Mouse (Mus musculus) neural tube, embryonic 13.5 days (tissue): ENCODE measurements around the gene G3bp1. TPM values are rescaled to one million over a fixed set of nuclear protein-coding genes. Genes with fewer than 3 reads are reported as not detected.

Experiments
- ATAC-seq: fragments of 200-750 bp; cut with Nextera tagmentation; 2 replicates; pipeline ENCODE4 v1.8.0; 2017; ENCODE audit warnings: low read depth, mild to moderate bottlenecking, moderate TSS enrichment, moderate library complexity
- H3K27ac ChIP-seq: fragments of 300-500 bp; sonication (generic); replicated peaks from 2 replicates; pipeline ENCODE4 v1.5.1; 2015; ENCODE audit warnings: moderate library complexity, mild to moderate bottlenecking, inconsistent platforms
- H3K27me3 ChIP-seq: fragments of 300-500 bp; sonication (generic); 2 replicates; pipeline ENCODE4 v1.6.1; 2015; ENCODE audit warnings: mild to moderate bottlenecking, inconsistent platforms
- H3K36me3 ChIP-seq: fragments of 300-500 bp; sonication (generic); 2 replicates; pipeline ENCODE4 v1.6.1; 2015; ENCODE audit warnings: mild to moderate bottlenecking, inconsistent platforms
- H3K4me1 ChIP-seq: fragments of 300-500 bp; sonication (generic); replicated peaks from 2 replicates; pipeline ENCODE4 v1.6.1; 2015; ENCODE audit warnings: inconsistent platforms
- H3K4me2 ChIP-seq: fragments of 300-500 bp; sonication (generic); 2 replicates; pipeline ENCODE4 v1.6.1; 2015; ENCODE audit warnings: inconsistent platforms, mild to moderate bottlenecking, moderate library complexity
- H3K4me3 ChIP-seq: fragments of 300-500 bp; sonication (generic); 2 replicates; pipeline ENCODE4 v1.5.1; 2015; ENCODE audit warnings: mild to moderate bottlenecking, inconsistent platforms
- H3K9ac ChIP-seq: fragments of 300-500 bp; sonication (generic); 2 replicates; pipeline ENCODE4 v1.6.1; 2015; ENCODE audit warnings: moderate library complexity, mild to moderate bottlenecking, inconsistent platforms
- H3K9me3 ChIP-seq: fragments of 300-500 bp; sonication (generic); 2 replicates; pipeline ENCODE4 v1.6.1; 2016; ENCODE audit warnings: inconsistent platforms
- WGBS: fragments of 180-500 bp; shearing (Covaris S2); methylation state at CpG from one replicate; pipeline ENCODE4 v1.1.7; 2015; 5-methylcytosine and 5-hydroxymethylcytosine counted together
- polyA plus RNA-seq: library from polyadenylated mRNA; unstranded; fragments of >200 nt; fragmentation: Nextera tagmentation; extraction: Ambion mirVana; gene quantifications from 2 replicates; pipeline ENCODE4 v1.2.1, GENCODE M21; 2015

Gene G3bp1
- polyA plus RNA-seq, 1 experiment from 2014 or later, result 111 TPM

GRCm38 (mm10) chr11:55449531-55449930, 20.0 kb upstream of the G3bp1 start:
- Histone ChIP-seq H3K27me3 (no peaks in the 10 kb centered on the region), H3K36me3 (peaks cover 47% of the 10 kb centered on the region), H3K4me3 (no peak overlapping the region), H3K9me3 (no peaks in the 10 kb centered on the region), H3K4me1 (no peaks in the 10 kb centered on the region), H3K9ac (no peak overlapping the region), H3K27ac (no peak overlapping the region), H3K4me2 (no peak overlapping the region)
- no peak for ATAC-seq
- 78% methylated on average over 7 of the region's 7 CpGs for WGBS

- H3K4me3 ChIP-seq, result no peak overlapping the region
- WGBS, result 74% methylated on average over 4 of the region's 4 CpGs
- H3K9ac ChIP-seq, result no peak overlapping the region
- no peaks in the 10 kb centered on the region for H3K27me3 ChIP-seq
- no peaks in the 10 kb centered on the region for H3K4me1 ChIP-seq
- no peak overlapping the region for H3K27ac ChIP-seq
- H3K36me3 ChIP-seq, result peaks cover 45% of the 10 kb centered on the region
- ATAC-seq, result no peak
- no peaks in the 10 kb centered on the region for H3K9me3 ChIP-seq
- no peak overlapping the region for H3K4me2 ChIP-seq
These were observed 19.2 kb upstream of the G3bp1 start for GRCm38 (mm10) chr11:55450311-55450710.

- no peaks in the 10 kb centered on the region for H3K27me3 ChIP-seq
- peaks cover 43% of the 10 kb centered on the region for H3K36me3 ChIP-seq
- ATAC-seq, result no peak
- H3K4me1 ChIP-seq, result peaks cover 12% of the 10 kb centered on the region; the same call in 1 of the 2 replicates
- H3K27ac ChIP-seq, result no peak overlapping the region
- 90% methylated on average over 4 of the region's 4 CpGs for WGBS
- H3K4me3 ChIP-seq, result no peak overlapping the region
- no peak overlapping the region for H3K9ac ChIP-seq
- H3K4me2 ChIP-seq, result no peak overlapping the region
- H3K9me3 ChIP-seq, result no peaks in the 10 kb centered on the region
These were observed 15.8 kb upstream of the G3bp1 start for GRCm38 (mm10) chr11:55453640-55454039.

- Histone ChIP-seq H3K9me3 (no peaks in the 10 kb centered on the region), H3K4me3 (no peak overlapping the region), H3K4me2 (no peak overlapping the region), H3K4me1 (peaks cover 25% of the 10 kb centered on the region), H3K27me3 (no peaks in the 10 kb centered on the region), H3K36me3 (peaks cover 29% of the 10 kb centered on the region), H3K27ac (no peak overlapping the region), H3K9ac (no peak overlapping the region)
- WGBS, result 73% methylated on average over 2 of the region's 2 CpGs
- no peak for ATAC-seq
These were observed 14.3 kb upstream of the G3bp1 start for GRCm38 (mm10) chr11:55455166-55455565.

- Histone ChIP-seq H3K9ac (no peak overlapping the region), H3K4me2 (no peak overlapping the region), H3K27me3 (no peaks in the 10 kb centered on the region), H3K9me3 (no peaks in the 10 kb centered on the region), H3K36me3 (peaks cover 12% of the 10 kb centered on the region; the same call in 1 of the 2 replicates), H3K4me3 (no peak overlapping the region), H3K27ac (no peak overlapping the region), H3K4me1 (peaks cover 36% of the 10 kb centered on the region)
- WGBS, result 64% methylated on average over 4 of the region's 4 CpGs
- no peak for ATAC-seq
These were observed 11.0 kb upstream of the G3bp1 start for GRCm38 (mm10) chr11:55458501-55458900.

GRCm38 (mm10) chr11:55459850-55460558, 9.5 kb upstream of the G3bp1 start:
- H3K9me3 ChIP-seq, result no peaks in the 10 kb centered on the region
- ATAC-seq, result no peak
- no peaks in the 10 kb centered on the region for H3K27me3 ChIP-seq
- peak overlapping the region; percentile 84 for H3K4me2 ChIP-seq
- peak overlapping the region; percentile 70 for H3K4me3 ChIP-seq
- H3K27ac ChIP-seq, result no peak overlapping the region
- H3K36me3 ChIP-seq, result no peaks in the 10 kb centered on the region
- H3K9ac ChIP-seq, result peak overlapping the region; percentile 83
- H3K4me1 ChIP-seq, result peaks cover 36% of the 10 kb centered on the region
- WGBS, result 37% methylated on average over 3 of the region's 3 CpGs

DNA sequence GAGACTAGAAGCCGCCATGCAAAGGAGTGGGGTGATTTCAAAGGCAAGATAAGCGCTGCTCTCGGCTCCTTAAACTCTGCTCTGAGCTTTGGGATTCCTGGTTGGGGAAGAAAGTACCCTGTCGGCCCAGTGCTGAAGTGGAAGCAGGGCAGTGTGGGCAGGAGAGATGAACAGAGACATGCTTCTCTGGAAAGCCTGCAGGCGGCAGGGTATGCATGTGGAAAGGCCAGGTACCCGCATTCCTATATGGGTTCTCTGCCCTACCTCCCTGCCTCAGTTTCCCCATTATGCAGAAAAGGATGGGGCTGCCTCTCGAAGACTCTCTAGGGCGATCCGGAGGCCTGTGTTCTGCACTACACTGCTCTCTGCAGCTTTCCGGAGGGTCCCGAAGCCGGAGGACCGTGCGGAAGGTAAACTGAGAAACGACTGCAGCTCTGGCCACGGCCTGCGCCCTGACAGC, 8.9 kb upstream of the G3bp1 start:
- peaks cover 36% of the 10 kb centered on the region for H3K4me1 ChIP-seq
- H3K4me2 ChIP-seq, result peak overlapping the region; percentile 84
- H3K36me3 ChIP-seq, result no peaks in the 10 kb centered on the region
- peak; percentile 71 for ATAC-seq
- no peaks in the 10 kb centered on the region for H3K9me3 ChIP-seq
- H3K27ac ChIP-seq, result 0 out of 2 replicates have a peak overlapping the region, but pooled peaks have one; percentile 39
- H3K9ac ChIP-seq, result peak overlapping the region; percentile 83
- H3K4me3 ChIP-seq, result peak overlapping the region; percentile 70
- WGBS, result 1% methylated on average over 17 of the region's 17 CpGs
- H3K27me3 ChIP-seq, result no peaks in the 10 kb centered on the region

DNA sequence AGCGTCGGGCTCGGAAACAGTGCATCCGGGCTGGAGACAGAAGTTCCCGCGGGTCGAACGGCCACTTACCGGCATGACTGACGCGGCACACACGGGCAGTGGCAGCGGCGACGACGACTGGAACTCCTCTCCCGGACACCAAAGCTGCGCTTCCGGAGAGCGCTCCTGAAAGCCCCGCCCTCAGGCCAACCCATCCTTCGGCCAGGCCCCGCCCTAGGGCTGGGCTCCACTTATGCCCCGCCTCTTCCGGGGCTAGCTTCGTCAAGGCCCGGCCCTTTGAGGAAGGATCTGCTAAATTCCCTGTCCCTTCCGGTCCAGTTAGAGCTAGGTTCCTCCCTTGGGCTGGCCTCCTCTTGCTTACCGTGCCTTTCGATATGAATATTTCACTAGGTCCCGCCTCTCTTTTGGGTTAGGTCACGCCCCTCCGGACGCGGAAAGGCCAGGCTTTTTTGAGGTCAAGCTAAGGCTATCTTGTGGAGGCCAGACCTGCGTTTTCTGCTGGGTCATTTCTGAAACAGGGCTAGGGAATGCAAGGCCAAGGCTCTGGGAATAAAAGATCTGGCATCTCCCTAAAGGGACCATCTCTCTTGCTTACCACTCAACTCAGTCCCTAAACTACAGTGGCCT, 8.4 kb upstream of the G3bp1 start, which contains the start of gene Atox1:
Gene Atox1 (minus strand): TSS at position 221 of the 627 bp plus-strand sequence.
- Histone ChIP-seq H3K4me3 (peak within 1 kb of the TSS; percentile 70), H3K27ac (peak within 1 kb of the TSS; percentile 79), H3K4me2 (peak within 1 kb of the TSS; percentile 84), H3K27me3 (no peaks in the 10 kb centered on the region), H3K36me3 (no peaks in the 10 kb centered on the region), H3K9me3 (no peaks in the 10 kb centered on the region), H3K4me1 (peaks cover 36% of the 10 kb centered on the region), H3K9ac (peak within 1 kb of the TSS; percentile 83)
- under 1% methylated on average over 36 of the region's 36 CpGs for WGBS
- ATAC-seq, result peak; percentile 96

- H3K27me3 ChIP-seq, result no peaks in the 10 kb centered on the region
- no peak overlapping the region for H3K27ac ChIP-seq
- H3K4me1 ChIP-seq, result peaks cover 32% of the 10 kb centered on the region
- no peaks in the 10 kb centered on the region for H3K9me3 ChIP-seq
- no peak for ATAC-seq
- no peak overlapping the region for H3K4me2 ChIP-seq
- no peak overlapping the region for H3K4me3 ChIP-seq
- H3K9ac ChIP-seq, result no peak overlapping the region
- H3K36me3 ChIP-seq, result no peaks in the 10 kb centered on the region
- WGBS, result 97% methylated on average over 9 of the region's 9 CpGs
These were observed 7.3 kb upstream of the G3bp1 start for GRCm38 (mm10) chr11:55462149-55462548.

- H3K4me1 ChIP-seq, result peaks cover 24% of the 10 kb centered on the region
- no peak overlapping the region for H3K27ac ChIP-seq
- no peaks in the 10 kb centered on the region for H3K9me3 ChIP-seq
- no peak overlapping the region for H3K9ac ChIP-seq
- 86% methylated on average over 10 of the region's 10 CpGs for WGBS
- H3K27me3 ChIP-seq, result no peaks in the 10 kb centered on the region
- no peaks in the 10 kb centered on the region for H3K36me3 ChIP-seq
- no peak for ATAC-seq
- H3K4me2 ChIP-seq, result no peak overlapping the region
- no peak overlapping the region for H3K4me3 ChIP-seq
These were observed 4.8 kb upstream of the G3bp1 start for GRCm38 (mm10) chr11:55464707-55465106.

DNA sequence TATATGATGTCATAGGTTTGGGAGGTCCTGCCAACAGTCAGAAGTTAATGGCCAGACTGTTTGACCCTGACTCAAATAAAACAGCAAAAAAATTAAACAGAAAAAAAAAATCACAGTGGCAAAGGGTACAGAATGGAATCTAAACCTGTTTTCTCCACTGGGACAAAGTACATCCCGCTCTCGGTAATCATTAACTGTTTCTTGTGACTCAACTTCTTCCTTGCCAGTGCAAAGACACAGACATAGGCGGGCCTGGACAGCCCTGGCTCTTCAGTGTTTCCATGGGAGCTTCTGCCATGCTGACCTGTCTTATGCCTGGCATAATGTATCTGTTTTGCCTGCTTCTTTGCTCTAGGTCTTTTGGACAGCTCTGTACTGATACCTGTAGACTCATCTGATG, 4.3 kb upstream of the G3bp1 start:
- Histone ChIP-seq H3K9me3 (no peaks in the 10 kb centered on the region), H3K27me3 (no peaks in the 10 kb centered on the region), H3K4me1 (peaks cover 20% of the 10 kb centered on the region), H3K36me3 (no peaks in the 10 kb centered on the region), H3K4me3 (no peak overlapping the region), H3K27ac (no peak overlapping the region), H3K9ac (no peak overlapping the region), H3K4me2 (no peak overlapping the region)
- ATAC-seq, result no peak
- 89% methylated on average over 3 of the region's 3 CpGs for WGBS

DNA sequence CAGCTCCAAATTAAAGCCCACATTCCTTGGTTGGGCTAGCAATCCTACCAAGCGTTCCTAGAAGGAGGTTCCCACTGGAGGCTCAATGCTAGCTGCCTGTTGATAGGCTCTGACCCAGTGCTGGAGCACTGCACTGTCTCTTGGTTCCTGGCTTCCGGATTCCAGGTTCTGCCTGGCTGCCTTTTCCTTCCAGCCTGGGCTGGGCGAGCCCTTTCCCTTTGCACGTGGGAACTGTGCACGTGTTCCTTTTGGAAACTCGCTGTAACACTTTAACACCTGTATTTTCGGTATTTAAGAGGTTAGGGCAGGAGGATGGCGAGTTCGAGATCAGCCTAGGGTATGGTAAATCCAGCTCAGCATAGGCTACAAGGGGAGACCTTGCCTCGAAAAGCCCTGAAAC, 1.5 kb upstream of the G3bp1 start:
- Histone ChIP-seq H3K9ac (peak overlapping the region; percentile 78), H3K27me3 (no peaks in the 10 kb centered on the region), H3K4me2 (peak overlapping the region; percentile 79), H3K36me3 (peaks cover 5% of the 10 kb centered on the region; the same call in 1 of the 2 replicates), H3K4me1 (peaks cover 25% of the 10 kb centered on the region), H3K9me3 (no peaks in the 10 kb centered on the region), H3K27ac (peak overlapping the region; percentile 92), H3K4me3 (peak overlapping the region; percentile 49)
- no peak for ATAC-seq
- WGBS, result 79% methylated on average over 10 of the region's 10 CpGs
